Mouse (Mus musculus) heart, embryonic 11.5 days (tissue): ENCODE data around the gene Baz2b. TPM values are rescaled to one million over a fixed set of nuclear protein-coding genes. Genes with fewer than 3 reads are reported as not detected.
A peak's percentile ranks its signal among the peaks of the same experiment; 100 is the strongest.
"Not testable (repeated sequence)": the region's sequence is repeated elsewhere in the genome, so short reads cannot be mapped to it uniquely, and the experiment has no call there.

Experiments used
- ATAC-seq: fragments of 200-750 bp; cut with Nextera tagmentation; replicated peaks from 2 replicates; pipeline ENCODE4 v1.8.0; 2017; ENCODE audit warnings: moderate library complexity; ENCODE audit not compliant: insufficient number of reproducible peaks, low FRiP score, low TSS enrichment
- H3K27ac ChIP-seq: fragments of 300-500 bp; sonication (generic); 2 replicates; pipeline ENCODE4 v1.5.1; 2014; ENCODE audit warnings: mild to moderate bottlenecking, low read depth, low read length
- H3K27me3 ChIP-seq: fragments of 300-500 bp; sonication (generic); 2 replicates; pipeline ENCODE4 v1.6.1; 2014; ENCODE audit warnings: mild to moderate bottlenecking, low read length, mixed read lengths; ENCODE audit not compliant: control insufficient read depth, insufficient read depth
- H3K36me3 ChIP-seq: fragments of 300-500 bp; sonication (generic); 2 replicates; pipeline ENCODE4 v1.6.1; 2014; ENCODE audit warnings: mild to moderate bottlenecking, low read length, moderate library complexity, mixed read lengths; ENCODE audit not compliant: control insufficient read depth, insufficient read depth
- H3K4me1 ChIP-seq: fragments of 300-500 bp; sonication (generic); 2 replicates; pipeline ENCODE4 v1.6.1; 2014; ENCODE audit warnings: low read length; ENCODE audit not compliant: control insufficient read depth, insufficient read depth
- H3K4me2 ChIP-seq: fragments of 300-500 bp; sonication (generic); 2 replicates; pipeline ENCODE4 v1.6.1; 2014; ENCODE audit warnings: mild to moderate bottlenecking, moderate library complexity
- H3K4me3 ChIP-seq: fragments of 300-500 bp; sonication (generic); 2 replicates; pipeline ENCODE4 v1.5.1; 2014; ENCODE audit warnings: low read depth, low read length
- H3K9ac ChIP-seq: fragments of 300-500 bp; sonication (generic); 2 replicates; pipeline ENCODE4 v1.6.1; 2014; ENCODE audit warnings: mild to moderate bottlenecking, low read depth, low read length, moderate library complexity
- H3K9me3 ChIP-seq: fragments of 300-500 bp; sonication (generic); replicated peaks from 2 replicates; pipeline ENCODE4 v1.6.1; 2016; ENCODE audit warnings: low read length; ENCODE audit not compliant: control insufficient read depth
- WGBS: fragments of 180-500 bp; shearing (Covaris S2); extraction: QIAGEN DNeasy Blood & Tissue Kit; methylation state at CpG from one replicate; pipeline ENCODE4 v1.1.7; 2014; ENCODE audit not compliant: insufficient replicate concordance; 5-methylcytosine and 5-hydroxymethylcytosine counted together
- polyA plus RNA-seq: library from polyadenylated mRNA; unstranded; fragments of >200 nt; fragmentation: Nextera tagmentation; extraction: Ambion mirVana; gene quantifications from 2 replicates; pipeline ENCODE4 v1.2.1, GENCODE M21; 2014

Gene Baz2b
- polyA plus RNA-seq, 1 experiment from 2014 or later, result 56.1 TPM

DNA sequence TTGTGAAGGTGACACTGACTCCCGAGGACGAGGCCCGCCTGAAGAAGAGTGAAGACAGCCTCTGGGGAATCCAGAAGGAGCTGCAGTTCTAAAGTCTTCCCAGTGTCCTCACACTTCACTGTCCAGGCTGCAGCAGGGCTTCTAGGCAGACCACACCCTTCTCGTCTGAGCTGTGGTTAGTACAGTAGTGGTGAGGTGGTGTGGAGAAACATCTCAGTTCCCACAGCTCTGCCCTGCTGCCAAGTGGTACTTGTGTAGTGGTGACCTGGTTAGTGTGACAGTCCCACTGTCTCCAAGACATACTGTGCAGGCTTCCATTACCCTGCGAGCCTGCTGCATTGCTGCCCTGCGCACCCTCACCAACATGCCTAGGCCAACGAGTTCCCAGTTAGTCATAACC is 74.7 kb downstream of the Baz2b start:
- H3K9ac ChIP-seq, H3K27ac ChIP-seq, H3K4me1 ChIP-seq, H3K4me2 ChIP-seq, ATAC-seq, H3K9me3 ChIP-seq, H3K36me3 ChIP-seq, H3K4me3 ChIP-seq, H3K27me3 ChIP-seq: not testable (repeated sequence)
- WGBS, result 91% methylated on average over 7 of the region's 7 CpGs

DNA sequence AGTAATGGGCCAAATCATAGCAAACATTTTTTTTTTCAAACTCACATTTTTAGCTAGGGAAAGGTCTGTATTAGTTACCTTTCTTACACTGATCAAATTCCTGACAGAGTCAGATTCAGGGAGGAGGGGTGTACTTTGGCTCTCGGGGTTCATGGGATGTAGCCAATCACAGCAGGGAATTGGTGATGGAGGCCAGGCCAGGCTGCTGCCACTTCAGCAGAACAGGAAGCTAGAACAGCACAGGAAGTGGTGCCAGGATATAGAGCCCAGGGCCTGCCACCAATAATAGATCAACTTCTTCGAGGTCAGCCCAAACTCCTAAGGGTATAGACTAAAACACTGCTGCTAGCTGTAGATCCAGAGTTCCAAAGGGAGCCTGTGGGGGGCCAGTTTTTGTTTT is 76.6 kb downstream of the Baz2b start:
- Histone ChIP-seq H3K9ac (no peak overlapping the region), H3K27me3 (no peaks in the 10 kb centered on the region), H3K4me1 (0 out of 2 replicates have a peak, but pooled peaks cover 5% of the 10 kb centered on the region), H3K4me3 (no peak overlapping the region), H3K9me3 (no peaks in the 10 kb centered on the region), H3K4me2 (no peak overlapping the region), H3K36me3 (no peaks in the 10 kb centered on the region), H3K27ac (no peak overlapping the region)
- no peak for ATAC-seq
- WGBS, result 65% methylated on average over 2 of the region's 2 CpGs

GRCm38 (mm10) chr2:60132269-60133042 is 77.2 kb downstream of the Baz2b start:
- Histone ChIP-seq H3K27me3 (no peaks in the 10 kb centered on the region), H3K9me3 (no peaks in the 10 kb centered on the region), H3K4me3 (no peak overlapping the region), H3K9ac (no peak overlapping the region), H3K4me1 (0 out of 2 replicates have a peak, but pooled peaks cover 5% of the 10 kb centered on the region), H3K4me2 (no peak overlapping the region), H3K27ac (no peak overlapping the region), H3K36me3 (no peaks in the 10 kb centered on the region)
- 63% methylated on average over 10 of the region's 10 CpGs for WGBS
- ATAC-seq, result no peak

DNA sequence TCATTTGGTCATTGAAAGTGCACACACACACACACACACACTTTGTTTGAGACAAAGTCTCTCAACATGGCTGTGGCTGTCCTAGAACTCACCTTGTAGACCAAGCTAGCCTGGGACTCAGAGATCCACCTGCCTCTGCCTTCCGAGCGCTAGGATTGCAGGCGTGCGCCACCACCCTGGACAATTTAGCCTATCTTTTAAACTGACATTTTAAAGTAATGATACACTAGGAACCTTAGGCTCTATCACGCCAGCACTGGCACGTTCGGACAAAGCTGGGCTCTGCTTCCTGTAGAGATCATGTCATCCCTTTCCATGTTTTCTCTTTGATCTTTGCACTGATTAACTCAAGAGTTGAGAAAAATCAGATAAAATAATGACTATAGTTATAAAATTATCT is 81.0 kb downstream of the Baz2b start:
- 80% methylated on average over 7 of the region's 7 CpGs for WGBS

GRCm38 (mm10) chr2:60126831-60127230 is 82.8 kb downstream of the Baz2b start:
- no peaks in the 10 kb centered on the region for H3K36me3 ChIP-seq
- H3K4me3 ChIP-seq, result peak overlapping the region; percentile 70; the same call in 1 of the 2 replicates
- 18% methylated on average over 7 of the region's 7 CpGs for WGBS
- 0 out of 2 replicates have a peak overlapping the region, but pooled peaks have one; percentile 3 for H3K9ac ChIP-seq
- H3K9me3 ChIP-seq, result no peaks in the 10 kb centered on the region
- no peak overlapping the region for H3K27ac ChIP-seq
- H3K4me2 ChIP-seq, result peak overlapping the region; percentile 74
- H3K27me3 ChIP-seq, result no peaks in the 10 kb centered on the region
- peaks cover 5% of the 10 kb centered on the region; the same call in 1 of the 2 replicates for H3K4me1 ChIP-seq
- ATAC-seq, result no peak

More for the DNA sequence above, 81.0 kb downstream of the Baz2b start:
- Histone ChIP-seq H3K9ac (no peak overlapping the region), H3K4me2 (no peak overlapping the region), H3K9me3 (no peaks in the 10 kb centered on the region), H3K4me3 (no peak overlapping the region), H3K4me1 (0 out of 2 replicates have a peak, but pooled peaks cover 5% of the 10 kb centered on the region), H3K36me3 (no peaks in the 10 kb centered on the region), H3K27ac (no peak overlapping the region), H3K27me3 (no peaks in the 10 kb centered on the region)
- ATAC-seq, result no peak

- peak overlapping the region; percentile 70 for H3K4me3 ChIP-seq
- no peaks in the 10 kb centered on the region for H3K9me3 ChIP-seq
- H3K4me1 ChIP-seq, result peaks cover 7% of the 10 kb centered on the region
- WGBS, result 6% methylated on average over 8 of the region's 8 CpGs
- H3K36me3 ChIP-seq, result no peaks in the 10 kb centered on the region
- H3K4me2 ChIP-seq, result peak overlapping the region; percentile 74
- ATAC-seq, result no peak
- no peaks in the 10 kb centered on the region for H3K27me3 ChIP-seq
- H3K27ac ChIP-seq, result peak overlapping the region; percentile 98; the same call in 1 of the 2 replicates
- peak overlapping the region; percentile 52; the same call in 1 of the 2 replicates for H3K9ac ChIP-seq
Measured at GRCm38 (mm10) chr2:60126292-60126691, 83.3 kb downstream of the Baz2b start.

GRCm38 (mm10) chr2:60125049-60126004 is 84.3 kb downstream of the Baz2b start:
- WGBS, result under 1% methylated on average over 42 of the region's 83 CpGs
- Histone ChIP-seq H3K4me2 (peak overlapping the region; percentile 74), H3K4me1 (peaks cover 9% of the 10 kb centered on the region), H3K27ac (peak overlapping the region; percentile 98), H3K4me3 (peak overlapping the region; percentile 70), H3K9me3 (no peaks in the 10 kb centered on the region), H3K36me3 (no peaks in the 10 kb centered on the region), H3K27me3 (no peaks in the 10 kb centered on the region), H3K9ac (peak overlapping the region; percentile 96)
- ATAC-seq, result peak; percentile 71

GRCm38 (mm10) chr2:60124648-60125048 is 85.0 kb downstream of the Baz2b start:
- peak overlapping the region; percentile 98 for H3K27ac ChIP-seq
- peaks cover 13% of the 10 kb centered on the region for H3K4me1 ChIP-seq
- WGBS, result 0% methylated on average over 24 of the region's 47 CpGs
- H3K27me3 ChIP-seq, result no peaks in the 10 kb centered on the region
- H3K4me3 ChIP-seq, result peak overlapping the region; percentile 70
- peak overlapping the region; percentile 74 for H3K4me2 ChIP-seq
- peak overlapping the region; percentile 96 for H3K9ac ChIP-seq
- peak; percentile 86 for ATAC-seq
- no peaks in the 10 kb centered on the region for H3K9me3 ChIP-seq
- no peaks in the 10 kb centered on the region for H3K36me3 ChIP-seq
